Mouse (Mus musculus) gastrocnemius, postnatal 14 days (tissue): ENCODE data around the gene H3f3b. TPM values are rescaled to one million over a fixed set of nuclear protein-coding genes. Genes with fewer than 3 reads are reported as not detected.

Experiments
- DNase-seq: peaks from one replicate; pipeline ENCODE4 v3.0.0; 2021; ENCODE audit warnings: mixed read lengths
- intact Hi-C: fragments of 180-260 bp; cut with DNase I; formaldehyde crosslinking; loops from one replicate; pipeline ENCODE4 v1.15.1; 2025; ENCODE audit warnings: low total_unique reads
- total RNA-seq, 2 experiments: library from RNA; stranded (reverse); gene quantifications; 2 replicates each; pipeline ENCODE4 v1.2.3; 2021

The H3f3b gene
- total RNA-seq, 2 experiments from 2014 or later, result 132 to 170 TPM

GRCm38 (mm10) chr11:116007095-116007850, 20.5 kb downstream of the H3f3b start:
- intact Hi-C loops, result no loop called here
- DNase-seq, result no peak

- intact Hi-C loops, result no loop called here
- DNase-seq, result no peak
These were observed 21.9 kb downstream of the H3f3b start for GRCm38 (mm10) chr11:116005701-116006419.

- intact Hi-C loops, result no loop called here
- peak; percentile 87 for DNase-seq
These were observed 22.7 kb downstream of the H3f3b start for GRCm38 (mm10) chr11:116004840-116005700.

GRCm38 (mm10) chr11:116004186-116004823, 23.5 kb downstream of the H3f3b start:
- DNase-seq, result no peak
- intact Hi-C loops, result no loop called here

- no peak for DNase-seq
- intact Hi-C loops, result no loop called here
These were observed 24.9 kb downstream of the H3f3b start for GRCm38 (mm10) chr11:116002894-116003293.

- intact Hi-C loops, result loop anchor here (2.0 kb wide), 1 partner anchor 63 kb away; no protein-coding TSS in a partner anchor
- DNase-seq, result no peak
These were observed 26.0 kb downstream of the H3f3b start for GRCm38 (mm10) chr11:116001725-116002124.

- DNase-seq, result no peak
- intact Hi-C loops, result loop anchor here (2.0 kb wide), 1 partner anchor 62 kb away; no protein-coding TSS in a partner anchor
These were observed 27.2 kb downstream of the H3f3b start for GRCm38 (mm10) chr11:116000607-116001006.

GRCm38 (mm10) chr11:115999538-116000143, 28.1 kb downstream of the H3f3b start:
- peak; percentile 74 for DNase-seq
- intact Hi-C loops, result loop anchor here (2.0 kb wide), 1 partner anchor 61 kb away; no protein-coding TSS in a partner anchor

- intact Hi-C loops, result no loop called here
- no peak for DNase-seq
These were observed 28.7 kb downstream of the H3f3b start for GRCm38 (mm10) chr11:115999027-115999426.

GRCm38 (mm10) chr11:115997662-115998061, 30.1 kb downstream of the H3f3b start:
- intact Hi-C loops, result no loop called here

GRCm38 (mm10) chr11:115997047-115997446, 30.7 kb downstream of the H3f3b start:
- no peak for DNase-seq
- intact Hi-C loops, result no loop called here

More at GRCm38 (mm10) chr11:115997662-115998061, 30.1 kb downstream of the H3f3b start:
- no peak for DNase-seq

GRCm38 (mm10) chr11:115995256-115995655, 32.5 kb downstream of the H3f3b start:
- no peak for DNase-seq
- intact Hi-C loops, result no loop called here

- intact Hi-C loops, result no loop called here
- no peak for DNase-seq
These were observed 35.7 kb downstream of the H3f3b start for GRCm38 (mm10) chr11:115992098-115992497.

- DNase-seq, result no peak
- intact Hi-C loops, result no loop called here
These were observed 38.1 kb downstream of the H3f3b start for GRCm38 (mm10) chr11:115989686-115990085.

GRCm38 (mm10) chr11:115983291-115983690, 44.5 kb downstream of the H3f3b start:
- intact Hi-C loops, result no loop called here

GRCm38 (mm10) chr11:115982472-115982871, 45.3 kb downstream of the H3f3b start:
- intact Hi-C loops, result no loop called here
- DNase-seq, result no peak

More at GRCm38 (mm10) chr11:115983291-115983690, 44.5 kb downstream of the H3f3b start:
- DNase-seq, result no peak

- no peak for DNase-seq
- intact Hi-C loops, result no loop called here
These were observed 52.2 kb downstream of the H3f3b start for GRCm38 (mm10) chr11:115975544-115975943.

GRCm38 (mm10) chr11:115975083-115975420, 52.7 kb downstream of the H3f3b start:
- intact Hi-C loops, result no loop called here
- DNase-seq, result no peak
